Mouse (Mus musculus): Measurements from ENCODE around the gene Inafm2.

Inafm2 gene

GRCm38 (mm10) chr2:118759828-118760227 lies 14.3 kb downstream of the Inafm2 start:
- DNase-seq (ENCODE audit: low read depth, low spot score) = peak; percentile 80

GRCm38 (mm10) chr2:118760311-118761025 lies 14.9 kb downstream of the Inafm2 start:
- no peak for DNase-seq (ENCODE audit: low read depth, low spot score)

- no peak for DNase-seq (ENCODE audit: low read depth, low spot score)
These were observed 15.8 kb downstream of the Inafm2 start for GRCm38 (mm10) chr2:118761358-118761757.

- peak; percentile 75 for DNase-seq (ENCODE audit: low read depth, low spot score)
These were observed 16.6 kb downstream of the Inafm2 start, which contains the start of gene Ccdc9b for GRCm38 (mm10) chr2:118761906-118762783. Gene Ccdc9b (minus strand): TSS chr2:118762661.

DNA sequence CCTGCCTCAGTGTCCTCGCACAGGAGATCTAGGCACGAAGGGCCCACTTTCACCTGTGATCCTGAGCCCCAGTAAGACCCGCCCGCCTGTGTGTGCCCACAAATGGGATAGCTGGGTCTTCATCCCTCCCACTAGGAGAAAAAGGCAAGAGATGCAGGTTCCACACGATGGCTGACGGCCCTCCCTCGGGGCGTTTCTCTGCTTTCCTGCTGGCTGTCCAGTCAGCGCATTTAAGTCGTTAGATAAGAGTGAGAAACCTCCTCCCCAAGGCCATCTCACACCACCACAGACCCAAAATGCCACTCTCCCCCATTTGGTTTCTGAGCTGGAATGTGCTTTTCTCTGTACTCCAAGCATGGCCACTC lies 17.2 kb downstream of the Inafm2 start:
- no peak for DNase-seq (ENCODE audit: low read depth, low spot score)

GRCm38 (mm10) chr2:118763469-118763868 lies 17.9 kb downstream of the Inafm2 start:
- DNase-seq (ENCODE audit: low read depth, low spot score) = no peak

DNA sequence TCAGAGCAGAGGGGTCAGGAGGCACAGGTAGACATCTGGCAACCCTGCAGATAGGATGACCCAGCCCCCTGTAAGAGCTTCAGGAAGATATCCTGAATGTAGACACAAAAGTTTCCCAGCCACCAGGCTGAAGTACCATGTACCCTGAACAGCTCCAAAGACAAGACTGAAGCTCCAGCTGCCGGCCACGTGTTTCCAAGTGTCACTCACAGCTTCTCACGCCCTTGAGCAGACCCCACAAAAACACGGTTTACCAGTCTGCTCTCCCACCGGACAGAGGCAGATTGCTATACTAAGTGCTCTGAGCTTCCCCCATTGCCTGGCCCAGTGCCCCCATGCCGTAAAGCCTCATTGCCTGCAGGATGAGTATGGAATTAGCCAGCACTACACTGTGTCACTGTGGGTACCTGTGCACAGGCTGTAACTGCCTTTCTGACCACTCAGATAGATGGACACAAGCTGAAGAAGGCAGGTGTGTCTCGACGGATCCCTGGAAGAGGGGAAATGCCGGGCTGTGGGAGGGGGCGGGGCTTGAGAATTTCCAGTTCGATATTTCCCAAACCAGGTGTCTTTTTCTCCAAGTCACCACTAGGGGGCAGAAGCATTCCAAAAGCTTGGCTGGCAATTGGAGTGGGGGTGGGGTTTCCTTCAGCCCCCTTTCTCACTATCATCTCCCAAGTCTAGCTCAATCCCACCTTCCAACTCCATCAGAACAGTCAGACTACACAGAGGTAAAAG lies 18.7 kb downstream of the Inafm2 start:
- DNase-seq (ENCODE audit: low read depth, low spot score) = peak; percentile 87

DNA sequence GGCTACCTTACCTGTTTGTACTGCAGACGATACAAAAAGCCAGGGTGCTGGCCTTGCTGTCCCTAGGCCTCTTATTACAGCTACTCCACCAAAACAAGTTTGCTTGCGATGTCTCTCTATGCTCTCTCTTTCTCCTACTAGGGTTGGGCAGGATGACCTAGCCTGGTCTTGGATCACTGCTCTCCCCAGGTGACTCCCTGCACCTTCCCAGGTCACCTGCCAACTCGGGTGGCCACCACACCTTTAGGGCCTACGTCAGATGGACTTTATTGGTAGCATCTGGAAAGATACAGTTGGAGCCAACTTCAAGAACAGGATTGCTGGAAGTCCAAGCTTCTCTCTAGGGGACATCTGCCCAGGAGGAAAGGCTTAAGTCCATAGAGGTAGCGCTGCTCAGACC lies 19.3 kb downstream of the Inafm2 start:
- DNase-seq (ENCODE audit: low read depth, low spot score) = no peak

DNA sequence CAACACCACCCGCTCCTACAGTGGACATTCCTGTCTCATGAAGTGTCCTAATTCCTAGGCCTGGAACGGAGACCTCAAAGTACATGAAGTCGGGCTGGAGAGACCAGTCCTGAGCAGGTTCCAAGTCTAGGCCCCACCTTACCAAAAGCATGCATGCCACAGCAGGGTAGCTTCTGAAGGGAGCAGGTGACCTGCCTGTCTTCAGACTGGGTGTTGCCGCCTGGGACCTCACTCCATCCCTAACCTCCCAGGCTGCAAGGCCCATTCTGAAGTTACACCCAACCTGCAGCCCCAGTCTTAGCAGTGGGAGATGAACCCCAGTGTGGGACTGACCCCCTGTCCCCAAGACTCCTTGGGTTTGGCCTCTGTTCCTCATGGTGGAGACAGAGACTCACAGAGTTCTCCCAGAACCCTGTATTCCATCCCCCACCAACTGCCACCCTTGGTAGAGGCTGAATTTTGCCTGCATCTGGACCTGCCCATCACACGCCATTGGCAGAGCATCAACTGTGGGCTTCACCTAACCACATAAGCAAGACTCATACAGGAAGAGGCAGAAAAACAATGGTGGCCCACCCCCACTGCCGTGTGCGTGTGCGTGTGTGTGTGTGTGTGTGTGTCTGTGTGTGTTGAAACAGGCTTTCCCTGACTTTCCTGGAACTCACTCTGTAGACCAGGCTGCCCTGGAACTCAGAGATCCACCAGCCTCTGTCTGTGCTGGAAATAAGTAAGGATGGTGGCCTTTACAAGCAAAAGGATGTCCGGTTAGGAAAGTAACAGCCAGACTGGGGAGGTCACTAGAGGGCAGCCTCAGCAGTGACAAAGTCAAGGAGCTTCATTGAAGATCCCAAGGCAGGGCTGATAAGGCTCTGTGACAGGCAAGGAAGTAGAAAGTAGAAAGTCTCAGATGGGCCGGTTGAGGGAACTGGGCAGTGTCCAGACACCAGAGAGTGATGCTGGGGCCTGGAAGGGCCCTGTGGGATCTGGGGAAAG lies 20.8 kb downstream of the Inafm2 start:
- no peak for DNase-seq (ENCODE audit: low read depth, low spot score)

DNA sequence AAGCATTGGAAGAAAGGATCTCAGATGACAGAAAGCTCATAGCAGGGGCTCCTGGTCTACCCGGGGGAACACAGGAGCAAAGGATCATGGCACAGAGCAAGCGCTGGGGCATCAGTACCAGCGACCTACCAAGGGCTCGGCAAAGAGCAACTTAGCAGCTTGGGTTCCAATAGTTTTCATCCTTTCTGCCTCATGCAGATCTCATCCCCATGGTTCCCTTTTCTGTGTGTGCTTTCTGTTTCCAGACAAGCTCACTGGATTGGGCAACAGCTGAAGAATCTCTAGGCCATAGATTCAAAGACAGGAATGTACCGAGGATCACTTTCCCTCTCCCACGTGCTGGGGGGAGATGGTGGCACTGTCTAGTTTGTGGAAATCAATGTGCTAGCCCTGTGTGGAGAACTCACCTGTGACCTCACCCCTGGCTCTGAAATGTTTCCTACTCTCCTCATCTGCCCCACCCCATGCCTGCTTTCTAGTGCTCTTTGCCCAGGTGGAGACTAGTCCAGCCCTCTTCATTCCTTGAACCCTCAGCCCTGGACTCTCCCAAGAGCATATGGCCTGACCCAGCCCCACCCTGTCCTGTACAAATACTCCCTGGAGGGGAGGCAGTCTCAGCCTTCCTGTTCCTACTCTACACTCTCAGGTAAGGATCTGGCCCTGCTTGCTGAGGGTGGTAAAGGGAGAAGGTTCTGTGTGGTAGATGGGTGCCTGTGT lies 26.8 kb downstream of the Inafm2 start, which contains the start of gene Phgr1:
Phgr1 (plus strand) TSS at position 612 of the 717 bp plus-strand sequence.
- no peak for DNase-seq (ENCODE audit: low read depth, low spot score)

DNA sequence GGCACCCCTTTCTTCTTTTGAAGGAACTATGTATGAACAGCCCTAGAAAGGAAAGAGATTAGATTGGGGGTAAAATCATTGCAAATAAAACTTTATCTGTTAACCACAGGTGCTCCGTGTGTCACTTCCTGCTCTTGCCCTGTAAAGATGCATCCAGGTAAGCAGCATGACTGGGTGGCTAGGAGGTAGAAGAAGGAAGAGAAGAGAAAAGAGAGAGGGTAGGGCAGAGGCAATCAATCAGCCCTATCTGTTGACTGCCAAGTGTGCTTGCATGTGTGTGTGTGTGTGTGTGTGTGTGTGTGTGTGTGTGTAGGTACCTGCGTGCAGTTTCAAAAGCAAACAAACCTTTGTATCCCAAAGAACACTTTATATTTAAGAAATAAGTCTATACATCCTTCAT lies 29.0 kb downstream of the Inafm2 start:
- no peak for DNase-seq (ENCODE audit: low read depth, low spot score)

- no peak for DNase-seq (ENCODE audit: low read depth, low spot score)
These were observed 29.8 kb downstream of the Inafm2 start for GRCm38 (mm10) chr2:118775396-118775795.

DNA sequence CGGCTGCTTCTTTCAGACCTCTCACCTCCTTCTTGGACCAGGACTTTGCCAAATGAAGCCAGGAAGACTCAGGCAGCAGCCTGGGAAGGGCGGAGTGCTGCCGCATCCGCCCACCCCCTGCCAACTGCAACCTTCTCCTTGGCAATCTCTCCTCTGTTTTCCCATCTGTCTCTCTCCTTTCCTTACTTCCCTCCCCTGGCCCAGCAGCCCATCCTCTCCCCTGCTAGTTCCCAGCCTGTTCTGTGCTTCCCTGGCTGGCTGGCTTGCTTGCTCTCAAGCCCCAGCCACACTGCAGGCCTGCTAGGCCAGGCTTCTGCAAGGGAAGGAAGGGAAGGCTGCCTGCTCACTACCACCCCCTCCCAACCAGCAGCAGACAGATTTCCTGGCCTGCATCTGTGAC lies 30.3 kb downstream of the Inafm2 start:
- DNase-seq (ENCODE audit: low read depth, low spot score) = no peak

GRCm38 (mm10) chr2:118776295-118776694 lies 30.7 kb downstream of the Inafm2 start:
- no peak for DNase-seq (ENCODE audit: low read depth, low spot score)

DNA sequence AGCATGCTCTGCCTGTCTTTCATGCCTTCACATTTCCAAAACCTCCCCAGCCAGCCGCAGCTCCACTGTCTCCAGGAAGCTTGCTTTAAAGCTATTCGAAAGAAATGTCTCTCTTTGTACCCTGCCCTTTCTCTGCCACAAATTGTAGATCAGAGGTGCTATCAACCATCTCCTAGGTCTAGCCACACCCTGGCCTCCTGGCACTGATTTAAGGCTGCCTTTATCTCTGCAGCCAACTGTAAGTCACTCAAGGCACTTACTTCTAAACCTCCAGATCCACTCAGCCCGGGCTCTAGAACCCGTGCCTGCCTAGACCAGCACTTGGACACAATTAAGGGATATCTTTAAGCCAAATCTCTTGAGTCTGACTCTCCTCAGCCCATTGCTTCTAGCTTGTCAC lies 32.9 kb downstream of the Inafm2 start:
- DNase-seq (ENCODE audit: low read depth, low spot score) = no peak

GRCm38 (mm10) chr2:118779065-118779464 lies 33.5 kb downstream of the Inafm2 start:
- no peak for DNase-seq (ENCODE audit: low read depth, low spot score)

DNA sequence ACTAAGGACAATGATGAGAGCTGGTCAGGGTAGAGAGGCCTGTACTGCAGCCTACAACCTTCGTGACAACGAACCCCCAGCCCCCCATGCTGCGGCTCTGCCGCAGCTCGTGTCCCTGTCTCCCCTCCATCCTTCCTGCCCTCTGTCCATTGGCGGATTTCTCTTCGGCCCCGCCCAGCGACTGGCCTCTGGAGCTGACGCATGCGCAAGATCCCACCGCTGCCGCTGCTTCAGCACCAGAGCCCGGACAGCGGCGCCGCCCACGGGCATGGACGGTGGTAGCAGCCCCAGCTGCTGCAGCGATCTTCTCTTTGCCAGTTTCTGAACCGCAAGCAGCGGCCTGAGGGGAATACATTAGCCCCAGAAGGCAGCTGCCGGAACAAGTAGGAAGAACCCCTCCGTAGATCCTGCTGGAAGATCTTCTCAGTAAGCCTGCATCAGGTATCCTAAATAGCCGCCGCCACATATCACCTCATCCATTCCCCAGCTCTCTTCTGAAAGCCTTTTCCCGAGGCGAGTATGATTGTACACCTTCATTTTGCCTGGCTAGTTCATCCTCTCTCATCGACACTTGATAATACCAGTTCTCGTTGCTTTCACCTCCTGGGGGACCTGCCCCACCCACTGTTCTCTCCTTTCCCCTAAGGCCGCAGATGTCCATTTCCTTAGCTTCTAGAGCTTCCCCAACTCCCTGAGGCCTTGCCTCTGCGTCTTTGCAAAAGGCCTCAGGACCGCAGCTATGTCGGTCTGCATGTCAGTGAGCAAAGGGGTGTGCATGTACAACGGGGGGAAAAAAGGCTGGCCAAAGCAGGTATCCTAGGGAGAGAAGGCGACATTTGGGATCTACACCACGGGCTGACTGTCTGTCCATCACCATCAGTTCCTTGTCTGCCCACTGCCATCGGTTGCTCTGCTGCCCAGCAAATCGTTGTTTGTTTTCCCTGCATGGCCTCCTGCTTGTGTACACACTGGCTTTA lies 34.2 kb downstream of the Inafm2 start, which contains the start of gene Disp2:
Disp2 (plus strand) TSS at position 216 of the 977 bp plus-strand sequence.
- peak; percentile 91 for DNase-seq (ENCODE audit: low read depth, low spot score)

GRCm38 (mm10) chr2:118781115-118781514 lies 35.6 kb downstream of the Inafm2 start:
- no peak for DNase-seq (ENCODE audit: low read depth, low spot score)

DNA sequence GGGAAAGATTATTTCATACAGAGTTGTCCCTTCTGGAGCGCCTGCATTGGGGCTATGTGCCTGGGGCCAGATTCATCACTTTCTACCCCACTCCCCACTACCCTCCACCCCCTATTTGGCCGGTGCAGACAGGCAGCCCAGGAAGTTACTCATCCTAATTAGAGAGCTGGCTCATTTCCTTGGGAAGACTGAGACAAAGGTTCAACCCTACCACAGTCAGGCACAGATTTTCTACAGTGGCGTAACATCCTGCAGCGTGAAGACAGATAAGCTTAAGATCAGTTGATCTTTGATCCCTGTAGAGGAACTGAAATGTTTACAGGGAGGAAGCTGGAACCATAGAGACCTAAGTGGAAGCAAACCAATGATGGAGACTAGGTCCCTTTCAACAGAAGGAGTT lies 36.7 kb downstream of the Inafm2 start:
- DNase-seq (ENCODE audit: low read depth, low spot score) = no peak

Data from ZHBTc4 (cell line).